Comparison of ENCODE assay signal across 9 mouse cellular contexts in the genomic region with DNA sequence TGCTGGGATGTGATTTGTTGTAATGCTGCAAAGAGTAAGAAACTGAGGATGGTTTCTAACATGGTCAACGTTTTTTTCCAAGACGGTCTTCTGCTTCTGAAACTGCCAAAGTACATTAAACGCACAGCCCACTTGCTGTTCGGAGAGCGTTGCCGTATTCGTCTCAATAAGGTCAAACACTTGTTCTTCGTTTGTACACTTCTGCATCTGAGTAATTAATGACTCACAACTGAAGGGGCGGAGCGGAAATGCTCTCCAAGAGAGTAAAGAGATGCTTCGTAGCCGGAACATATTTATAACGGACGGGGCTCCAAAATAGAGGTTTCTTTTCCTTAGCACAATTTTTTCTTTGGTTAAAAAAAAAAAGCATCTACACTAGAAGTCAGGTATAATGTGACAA. TPM values are rescaled to one million over a fixed set of nuclear protein-coding genes. Genes with fewer than 3 reads are reported as not detected.
DNase-seq lines count a peak whose midpoint lies in the region; TF ChIP-seq lines count a peak whose summit lies in the region.
"Had no signal": no experiment of that assay in that cellular context is flagged by ENCODE, and none has a peak within 500 bp of the region (broad histone marks: within the 10 kb centered on the region; RNA-seq: fewer than 3 reads in every experiment).

No protein-coding gene starts in this region.

- TF ChIP-seq EP300 in CH12.LX (IDR thresholded peaks at IDR 0.05; ENCODE audit: low read length): no peak

- H3K4me1 ChIP-seq in CH12.LX (ENCODE audit: control insufficient read depth in 1 of 2, insufficient read depth in 2 of 2): peaks cover 3 to 13% of the 10 kb centered on the region in 2 experiments; a peak in 3 of 4 replicates
- H3K4me1 ChIP-seq in kidney, adult 2 months (ENCODE audit: control insufficient read depth, insufficient read depth, low read length): peaks cover 5% of the 10 kb centered on the region; the same call in 1 of the 2 replicates

- H3K9me3 ChIP-seq in CH12.LX (replicated peaks; ENCODE audit: low read length): no peaks in the 10 kb centered on the region

- WGBS in kidney, adult 2 months: 46% methylated on average over 14 of the region's 14 CpGs

- peak overlapping the region in 1 of 3 experiments; percentile 26 for H3K4me3 ChIP-seq in CH12.LX (replicated peaks in 1 of 3; ENCODE audit: low read depth in 2 of 3, low read length in 2 of 3, poor library complexity in 1 of 3)
- H3K4me3 ChIP-seq in kidney, adult 2 months (ENCODE audit: insufficient read depth, low read depth, low read length): peak overlapping the region; percentile 42; the same call in 1 of the 2 replicates

- no peak overlapping the region for H3K27ac ChIP-seq in CH12.LX (ENCODE audit: insufficient read depth, low read depth)
- peak overlapping the region; percentile 72 for H3K27ac ChIP-seq in kidney, adult 2 months (ENCODE audit: insufficient read depth, low read depth, low read length)

- H3K27me3 ChIP-seq in CH12.LX (replicated peaks): no peaks in the 10 kb centered on the region
- H3K27me3 ChIP-seq in kidney, adult 2 months (replicated peaks; ENCODE audit: control insufficient read depth, insufficient read depth, low read length): no peaks in the 10 kb centered on the region

- H3K36me3 ChIP-seq in CH12.LX (replicated peaks in 1 of 2; ENCODE audit: control insufficient read depth in 1 of 2, insufficient read depth in 1 of 2, low read length in 1 of 2): peaks cover 17 to 35% of the 10 kb centered on the region in 2 experiments
- H3K36me3 ChIP-seq in kidney, adult 2 months (ENCODE audit: control insufficient read depth, insufficient read depth, low read length): peaks cover 6% of the 10 kb centered on the region

- peak overlapping the region; percentile 74 for H3K4me2 ChIP-seq in CH12.LX (ENCODE audit: insufficient read depth, low read depth, poor library complexity, severe bottlenecking)

- TF ChIP-seq POLR2A in CH12.LX (IDR thresholded peaks at IDR 0.05; ENCODE audit: low read depth, low read length): no peak
- TF ChIP-seq POLR2A in kidney, adult 2 months (IDR thresholded peaks at IDR 0.05; ENCODE audit: low read depth, low read length): no peak

- DNase-seq in adrenal gland, postnatal 10 days: peak; percentile 21
- no peak for DNase-seq in adrenal gland, postnatal 25 days
- peak; percentile 12 for DNase-seq in layer of hippocampus, adult 9-11 months
- no peak for DNase-seq in layer of hippocampus, postnatal 14 days (ENCODE audit: low spot score in 2 of 2)
- peak; percentile 6 for DNase-seq in CH12.LX (ENCODE audit: extremely low read depth)
- peak; percentile 31 for DNase-seq in kidney, adult 2 months
- DNase-seq in embryo, embryonic 11 days: no peak
- DNase-seq in gastrocnemius, postnatal 4 days (ENCODE audit: low spot score in 2 of 2): no peak
- DNase-seq: cerebellum, adult 11-12 months had no signal

- H3K79me2 ChIP-seq in CH12.LX (replicated peaks; ENCODE audit: control insufficient read depth, extremely low read depth, insufficient read depth, poor library complexity, severe bottlenecking): peaks cover 5% of the 10 kb centered on the region; the same call in 1 of the 2 replicates

- in situ Hi-C loops in CH12.LX (cut with MboI; ENCODE audit: low pct_ligation_motif_present, low pct_unique_long_range_greater_than_20kb, low sequenced_read_pairs): no loop called here

- no peak for TF ChIP-seq CTCF in CH12.LX (conservative IDR thresholded peaks at IDR 0.05 in 1 of 2, IDR thresholded peaks at IDR 0.05 in 1 of 2; ENCODE audit: low read depth in 2 of 2, low read length in 2 of 2)
- no peak for TF ChIP-seq CTCF in kidney, adult 2 months (conservative IDR thresholded peaks at IDR 0.05; ENCODE audit: insufficient read depth, insufficient read length, low read depth, low read length)

- TF ChIP-seq RAD21 in CH12.LX (IDR thresholded peaks at IDR 0.05; ENCODE audit: low read depth, low read length): no peak

- H3K9ac ChIP-seq in CH12.LX (ENCODE audit: insufficient read depth, low read depth): no peak overlapping the region

- dilution Hi-C loops in CH12.LX (cut with MboI; ENCODE audit: extremely low pct_ligation_motif_present, extremely low pct_unique_long_range_greater_than_20kb, low sequenced_read_pairs): no loop called here

TF ChIP-seq in CH12.LX, 34 proteins besides CTCF, POLR2A, EP300 and RAD21:
- TF ChIP-seq ZMIZ1 (IDR thresholded peaks at IDR 0.05; ENCODE audit: low read depth, low read length) (no peak), MEF2A (IDR thresholded peaks at IDR 0.05; ENCODE audit: borderline replicate concordance, low read depth, low read length) (no peak), CHD1 (IDR thresholded peaks at IDR 0.05; ENCODE audit: low read depth, low read length) (no peak), GABPA (IDR thresholded peaks at IDR 0.05; ENCODE audit: insufficient replicate concordance, low read depth, low read length) (no peak), SMC3 (IDR thresholded peaks at IDR 0.05; ENCODE audit: low read depth, low read length) (no peak), MAZ (IDR thresholded peaks at IDR 0.05; ENCODE audit: low read depth, low read length) (no peak), RCOR1 (conservative IDR thresholded peaks at IDR 0.05; ENCODE audit: low read depth, low read length) (no peak), MAFK (IDR thresholded peaks at IDR 0.05; ENCODE audit: insufficient replicate concordance, low read length) (no peak), SIN3A (IDR thresholded peaks at IDR 0.05; ENCODE audit: low read length) (no peak), TBP (conservative IDR thresholded peaks at IDR 0.05; ENCODE audit: low read depth, low read length) (no peak), KAT2A (IDR thresholded peaks at IDR 0.05; ENCODE audit: insufficient replicate concordance, low read length) (no peak), HCFC1 (IDR thresholded peaks at IDR 0.05; ENCODE audit: low read depth, low read length) (no peak), IRF4 (IDR thresholded peaks at IDR 0.05; ENCODE audit: low read depth, low read length) (no peak), UBTF (IDR thresholded peaks at IDR 0.05; ENCODE audit: low read depth, low read length) (no peak)

RNA-seq across cellular contexts. Expression of a gene that starts 1.1 kb away (rescaled TPM):
- 10 to 100 TPM; 29.5 to 38.9 TPM for total RNA-seq in adrenal gland, postnatal 10 days (2021)
- total RNA-seq in adrenal gland, postnatal 25 days (2021): 27.7 and 28.1 TPM in 2 replicates
- 10 to 100 TPM; 19.3 to 20.0 TPM for total RNA-seq in layer of hippocampus, postnatal 14 days (2021)
- total RNA-seq in CH12.LX (2012; rRNA removed): 15.3 and 19.3 TPM in 2 replicates
- 19.1 and 21.9 TPM in 2 replicates for total RNA-seq in CH12.LX (2014; rRNA removed)
- 16.6 and 18.5 TPM in 2 replicates for polyA plus RNA-seq in CH12.LX (2012; ENCODE audit: insufficient read length, low read depth)
- polyA plus RNA-seq in kidney, adult 2 months (2012; rRNA removed): 9.3 and 11.2 TPM in 2 replicates
- 10 to 100 TPM; 12.6 to 15.8 TPM for total RNA-seq in gastrocnemius, postnatal 4 days (2021)

RNA-seq across cellular contexts. Expression of a gene that starts 10.2 kb away (rescaled TPM):
- 10 to 100 TPM; 68.5 to 72.8 TPM for total RNA-seq in adrenal gland, postnatal 10 days (2021)
- 70.4 and 72.7 TPM in 2 replicates for total RNA-seq in adrenal gland, postnatal 25 days (2021)
- total RNA-seq in layer of hippocampus, postnatal 14 days (2021): 10 to 100 TPM; 60.3 to 67.0 TPM
- 10.3 and 11.5 TPM in 2 replicates for total RNA-seq in CH12.LX (2012; rRNA removed)
- 12.0 and 12.9 TPM in 2 replicates for total RNA-seq in CH12.LX (2014; rRNA removed)
- 168 and 180 TPM in 2 replicates for polyA plus RNA-seq in CH12.LX (2012; ENCODE audit: insufficient read length, low read depth)
- 2.9 and 3.6 TPM in 2 replicates for polyA plus RNA-seq in kidney, adult 2 months (2012; rRNA removed)
- total RNA-seq in gastrocnemius, postnatal 4 days (2021): 10 to 100 TPM; 44.2 to 63.2 TPM

RNA-seq across cellular contexts. Expression of a gene that starts 42.3 kb away (rescaled TPM):
- 10 to 100 TPM; 14.7 to 51.9 TPM for total RNA-seq in adrenal gland, postnatal 10 days (2021)
- total RNA-seq in adrenal gland, postnatal 25 days (2021): 0.43 and 0.86 TPM in 2 replicates
- total RNA-seq in layer of hippocampus, postnatal 14 days (2021): under 1 TPM; 0.43 to 0.78 TPM
- total RNA-seq in CH12.LX (2012; rRNA removed): 0.04 TPM in 2 replicates
- 0.11 TPM in 1 of 2 replicates, not detected in the other for total RNA-seq in CH12.LX (2014; rRNA removed)
- 0.12 and 0.27 TPM in 2 replicates for polyA plus RNA-seq in CH12.LX (2012; ENCODE audit: insufficient read length, low read depth)
- polyA plus RNA-seq in kidney, adult 2 months (2012; rRNA removed): 0.08 and 1.8 TPM in 2 replicates
- 100 to 1,000 TPM; 564 to 620 TPM for total RNA-seq in gastrocnemius, postnatal 4 days (2021)

Comparison
In these comparisons a context has a peak if more than half of its experiments do, and no peak if none do; other contexts are left out.
1. DNase-seq: peak in adrenal gland, postnatal 10 days (single experiment), layer of hippocampus, adult 9-11 months (single experiment), CH12.LX (single experiment) and kidney, adult 2 months (single experiment); none in adrenal gland, postnatal 25 days (single experiment), layer of hippocampus, postnatal 14 days (0 of 2), embryo, embryonic 11 days (single experiment) and gastrocnemius, postnatal 4 days (0 of 2).
2. RNA of a gene that starts 42.3 kb away (total RNA-seq): 564 to 620 TPM in gastrocnemius, postnatal 4 days; 14.7 to 51.9 TPM in adrenal gland, postnatal 10 days, 0.43 to 0.78 TPM in layer of hippocampus, postnatal 14 days, 0.43 to 0.86 TPM in adrenal gland, postnatal 25 days and 0.04 to 0.11 TPM in CH12.LX; every median in the first group is over 10 times any median in the second.